8 mouse cellular contexts compared by ENCODE assay signal in genomic region chr11:78094504-78095143, GRCm38 (mm10). TPM values are rescaled to one million over a fixed set of nuclear protein-coding genes. Genes with fewer than 3 reads are reported as not detected.
DNase-seq lines count a peak whose midpoint lies in the region; ATAC-seq lines count a peak whose summit lies in the region.

Fam222b (plus strand) TSS chr11:78094660.

- peak within 1 kb of the TSS; percentile 82 for H3K27ac ChIP-seq in hindbrain, embryonic 15.5 days (replicated peaks)

- H3K9ac ChIP-seq in hindbrain, embryonic 15.5 days, result peak within 1 kb of the TSS; percentile 75

- H3K27me3 ChIP-seq in hindbrain, embryonic 15.5 days, result no peaks in the 10 kb centered on the region

- peak; percentile 94 for ATAC-seq in hindbrain, embryonic 15.5 days (ENCODE audit: low FRiP score, low read depth)

- H3K9me3 ChIP-seq in hindbrain, embryonic 15.5 days, result no peaks in the 10 kb centered on the region

- 0 out of 2 replicates have a peak, but pooled peaks cover 3% of the 10 kb centered on the region for H3K36me3 ChIP-seq in hindbrain, embryonic 15.5 days

- DNase-seq in R1 (ENCODE audit: low read depth, low spot score), result peak; percentile 90
- peak; percentile 94 to 96 for DNase-seq in cerebellum, postnatal 25 days
- DNase-seq in frontal cortex, postnatal 36 days (ENCODE audit: low spot score in 2 of 2), result peak; percentile 91 to 94
- DNase-seq in left cerebral cortex, adult 11 months (ENCODE audit: low spot score), result peak; percentile 83
- DNase-seq in lung, postnatal 4 days, result peak; percentile 96 to 97
- DNase-seq in retina, postnatal 7 days (ENCODE audit: low read depth, low spot score), result peak; percentile 84
- peak; percentile 87 for DNase-seq in urinary bladder, adult 2 months (ENCODE audit: low spot score)

- peaks cover 30% of the 10 kb centered on the region for H3K4me1 ChIP-seq in hindbrain, embryonic 15.5 days (replicated peaks)

- peak within 1 kb of the TSS; percentile 64 for H3K4me2 ChIP-seq in hindbrain, embryonic 15.5 days

- peak within 1 kb of the TSS; percentile 73 for H3K4me3 ChIP-seq in hindbrain, embryonic 15.5 days

- 0% methylated on average over 38 of the region's 38 CpGs for WGBS in hindbrain, embryonic 15.5 days

RNA-seq across cellular contexts. Expression of gene Fam222b, which starts in this region (rescaled TPM):
- 24.0 and 33.3 TPM in 2 replicates for polyA plus RNA-seq in hindbrain, embryonic 15.5 days (2015; fragmentation: Nextera tagmentation; extraction: Ambion mirVana)
- 6.1 and 10.1 TPM in 2 replicates for polyA plus RNA-seq in urinary bladder, adult 2 months (2012; rRNA removed)

Comparison
In these comparisons a context has a peak if more than half of its experiments do, and no peak if none do; other contexts are left out.
1. Peak in every context shown above with its lines: DNase-seq, ATAC-seq, H3K4me3 ChIP-seq and H3K27ac ChIP-seq.